Comparison of ENCODE assay signal across 9 mouse cellular contexts in the genomic region with DNA sequence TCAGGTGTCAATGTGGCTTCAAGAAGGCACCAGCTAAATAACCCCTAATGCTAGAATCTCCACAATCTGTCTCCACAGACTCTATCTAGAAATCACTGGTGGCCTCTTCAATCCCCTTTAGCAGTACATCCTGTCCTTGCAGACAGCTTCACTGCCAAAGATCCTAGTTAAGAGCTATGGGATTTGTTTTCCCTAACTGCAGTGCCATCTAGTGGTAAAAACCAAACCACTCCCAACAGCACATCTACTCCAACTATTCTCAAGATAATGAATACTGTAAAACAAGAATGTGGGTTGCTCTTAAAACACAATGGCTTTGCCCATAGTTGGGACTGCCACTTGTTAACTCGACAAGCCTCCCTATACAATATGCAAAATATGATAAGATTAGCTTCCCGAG.
A peak's percentile ranks its signal among the peaks of the same experiment; 100 is the strongest.
DNase-seq lines count a peak whose midpoint lies in the region; ATAC-seq and TF ChIP-seq lines count a peak whose summit lies in the region.
"Had no signal": no experiment of that assay in that cellular context is flagged by ENCODE, and none has a peak within 500 bp of the region (broad histone marks: within the 10 kb centered on the region; RNA-seq: fewer than 3 reads in every experiment).

No protein-coding gene starts in this region.

- H3K9ac ChIP-seq in heart, adult 2 months (ENCODE audit: low read depth, low read length) = no peak overlapping the region
- no peak overlapping the region for H3K9ac ChIP-seq in midbrain, postnatal 0 days (replicated peaks; ENCODE audit: low read length, poor library complexity, severe bottlenecking)

- intact Hi-C loops in heart, adult 2 months (cut with DNase I) = loop anchor here (10.0 kb wide), 1 partner anchor 558 kb away; no protein-coding TSS in a partner anchor
- intact Hi-C loops in left cerebral cortex, postnatal 4 days (cut with DNase I) = loop anchor here (10.0 kb wide), 2 partner anchors 258 to 558 kb away; no protein-coding TSS in a partner anchor

- H3K27ac ChIP-seq in heart, adult 2 months = no peak overlapping the region
- H3K27ac ChIP-seq in midbrain, postnatal 0 days (ENCODE audit: low read depth, low read length) = no peak overlapping the region
- H3K27ac ChIP-seq: macrophage had no signal

- no peaks in the 10 kb centered on the region for H3K36me3 ChIP-seq in heart, adult 2 months (ENCODE audit: control insufficient read depth, insufficient read depth, low read length)
- H3K36me3 ChIP-seq in midbrain, postnatal 0 days (ENCODE audit: insufficient read depth, low read length) = no peaks in the 10 kb centered on the region

- no peaks in the 10 kb centered on the region for H3K27me3 ChIP-seq in heart, adult 2 months (ENCODE audit: control insufficient read depth, insufficient read depth, low read length)
- no peaks in the 10 kb centered on the region for H3K27me3 ChIP-seq in midbrain, postnatal 0 days (ENCODE audit: insufficient read depth, low read length)

- WGBS in heart, adult 2 months = 23% methylated on average over 2 of the region's 2 CpGs
- 31% methylated on average over 2 of the region's 2 CpGs for WGBS in midbrain, postnatal 0 days

- no peak for TF ChIP-seq EP300 in heart, adult 2 months (IDR thresholded peaks at IDR 0.05; ENCODE audit: insufficient read depth, low read depth, low read length)

- H3K9me3 ChIP-seq in midbrain, postnatal 0 days (ENCODE audit: low read length) = no peaks in the 10 kb centered on the region

- H3K4me1 ChIP-seq in heart, adult 2 months (ENCODE audit: control insufficient read depth, insufficient read depth, low read length) = no peaks in the 10 kb centered on the region
- H3K4me1 ChIP-seq in midbrain, postnatal 0 days (ENCODE audit: insufficient read depth, low read length) = no peaks in the 10 kb centered on the region

- peak; percentile 90 for ATAC-seq in frontal cortex, adult (ENCODE audit: low TSS enrichment)
- ATAC-seq in midbrain, postnatal 0 days (ENCODE audit: low FRiP score) = peak; percentile 60; the same call in 1 of the 2 replicates
- ATAC-seq in erythroblast, adult 5-6 weeks (replicated peaks; ENCODE audit: low FRiP score, poor library complexity, severe bottlenecking) = no peak

- TF ChIP-seq POLR2A in heart, adult 2 months (IDR thresholded peaks at IDR 0.05; ENCODE audit: insufficient read depth, low read depth, low read length) = no peak

- DNase-seq in heart, adult 2 months = no peak
- no peak for DNase-seq in heart, adult 11 months
- peak; percentile 44 to 54 for DNase-seq in cerebellum, adult 18-20 months
- peak; percentile 22 for DNase-seq in kidney, adult 18-20 months
- peak; percentile 38 for DNase-seq in left cerebral cortex, postnatal 4 days
- peak; percentile 84 for DNase-seq in midbrain, postnatal 0 days (ENCODE audit: low spot score)

- peak; percentile 93 for TF ChIP-seq CTCF in heart, adult 2 months (IDR thresholded peaks at IDR 0.05)
- peak; percentile 89 for TF ChIP-seq CTCF in midbrain, postnatal 0 days (IDR thresholded peaks at IDR 0.05)

- no peak overlapping the region for H3K4me3 ChIP-seq in heart, adult 2 months
- no peak overlapping the region for H3K4me3 ChIP-seq in midbrain, postnatal 0 days (ENCODE audit: low read depth, low read length)

- H3K79me2 ChIP-seq in heart, adult 2 months (replicated peaks; ENCODE audit: control insufficient read depth, insufficient read depth, low read length) = no peaks in the 10 kb centered on the region

- H3K4me2 ChIP-seq in midbrain, postnatal 0 days (ENCODE audit: low read depth, low read length, poor library complexity, severe bottlenecking) = no peak overlapping the region

Comparison
In these comparisons a context has a peak if more than half of its experiments do, and no peak if none do; other contexts are left out.
1. DNase-seq: peak in cerebellum, adult 18-20 months (2 of 2), kidney, adult 18-20 months (single experiment), left cerebral cortex, postnatal 4 days (single experiment) and midbrain, postnatal 0 days (single experiment); none in heart, adult 2 months (0 of 2) and heart, adult 11 months (single experiment).